Mouse (Mus musculus) midbrain, postnatal 0 days (tissue): ENCODE data around the gene Olfr985. TPM values are rescaled to one million over a fixed set of nuclear protein-coding genes. Genes with fewer than 3 reads are reported as not detected.

Experiments used
- ATAC-seq: fragments of 200-750 bp; cut with Nextera tagmentation; 2 replicates; pipeline ENCODE4 v1.8.0; 2017; ENCODE audit warnings: moderate number of reproducible peaks, mild to moderate bottlenecking, moderate TSS enrichment, moderate library complexity; ENCODE audit not compliant: low FRiP score
- DNase-seq: peaks from one replicate; pipeline ENCODE4 v3.0.0-alpha.2; 2015; ENCODE audit warnings: low spot score
- H3K27ac ChIP-seq: fragments of 300-500 bp; sonication (generic); 2 replicates; pipeline ENCODE4 v1.5.1; 2014; ENCODE audit warnings: low read depth, mild to moderate bottlenecking, low read length, mixed read lengths
- H3K27me3 ChIP-seq: fragments of 300-500 bp; sonication (generic); 2 replicates; pipeline ENCODE4 v1.6.1; 2014; ENCODE audit warnings: low read length, control low read depth, mixed read lengths; ENCODE audit not compliant: insufficient read depth
- H3K36me3 ChIP-seq: fragments of 300-500 bp; sonication (generic); 2 replicates; pipeline ENCODE4 v1.6.1; 2014; ENCODE audit warnings: low read length, control low read depth, mixed read lengths; ENCODE audit not compliant: insufficient read depth
- H3K4me1 ChIP-seq: fragments of 300-500 bp; sonication (generic); 2 replicates; pipeline ENCODE4 v1.6.1; 2014; ENCODE audit warnings: mild to moderate bottlenecking, control low read depth, antibody characterized with exemption, low read length, mixed read lengths; ENCODE audit not compliant: insufficient read depth
- H3K4me2 ChIP-seq: fragments of 300-500 bp; sonication (generic); 2 replicates; pipeline ENCODE4 v1.6.1; 2014; ENCODE audit warnings: low read depth, mild to moderate bottlenecking, low read length, mixed read lengths; ENCODE audit not compliant: poor library complexity, severe bottlenecking
- H3K4me3 ChIP-seq: fragments of 300-500 bp; sonication (generic); 2 replicates; pipeline ENCODE4 v1.5.1; 2014; ENCODE audit warnings: low read depth, mild to moderate bottlenecking, low read length, moderate library complexity
- H3K9ac ChIP-seq: fragments of 300-500 bp; sonication (generic); replicated peaks from 2 replicates; pipeline ENCODE4 v1.6.1; 2014; ENCODE audit warnings: mild to moderate bottlenecking, low read length, moderate library complexity, mixed read lengths; ENCODE audit not compliant: poor library complexity, severe bottlenecking
- H3K9me3 ChIP-seq: fragments of 300-500 bp; sonication (generic); 2 replicates; pipeline ENCODE4 v1.6.1; 2016; ENCODE audit warnings: low read length, control low read depth
- CTCF ChIP-seq: IDR thresholded peaks from 2 replicates; pipeline ENCODE4 v1.5.1; 2016; ENCODE audit warnings: antibody characterized with exemption, mild to moderate bottlenecking
- WGBS: fragments of 180-500 bp; shearing (Covaris S2); extraction: QIAGEN DNeasy Blood & Tissue Kit; methylation state at CpG from one replicate; pipeline ENCODE4 v1.1.7; 2014; 5-methylcytosine and 5-hydroxymethylcytosine counted together
- polyA plus RNA-seq: library from polyadenylated mRNA; unstranded; fragments of >200 nt; fragmentation: Nextera tagmentation; extraction: Ambion mirVana; gene quantifications from 2 replicates; pipeline ENCODE4 v1.2.1, GENCODE M21; 2015
- total RNA-seq: library from RNA; depleted of rRNA; stranded (reverse); fragments of >200 nt; gene quantifications from 2 replicates; pipeline ENCODE4 v1.2.3, GENCODE M21; 2014; rRNA removed

Olfr985 gene
- total RNA-seq: not detected in 2 replicates
- not detected in 2 replicates for polyA plus RNA-seq

- no peak for TF ChIP-seq CTCF
- Histone ChIP-seq H3K4me2 (no peak within 1 kb of the TSS), H3K9ac (no peak within 1 kb of the TSS), H3K27ac (no peak within 1 kb of the TSS), H3K9me3 (no peaks in the 10 kb centered on the region), H3K36me3 (no peaks in the 10 kb centered on the region), H3K27me3 (no peaks in the 10 kb centered on the region), H3K4me3 (no peak within 1 kb of the TSS), H3K4me1 (no peaks in the 10 kb centered on the region)
- 85% methylated on average over 1 of the region's 1 CpGs for WGBS
- ATAC-seq (no peak), DNase-seq (no peak)
Observed at GRCm38 (mm10) chr9:40130084-40130483, at the start of gene Olfr985. Gene Olfr985 (minus strand): TSS chr9:40130184.

- TF ChIP-seq CTCF: no peak
- no peak overlapping the region for H3K4me3 ChIP-seq
- no peak for ATAC-seq
Observed at GRCm38 (mm10) chr9:40177017-40177416, 47.0 kb upstream of the Olfr985 start.

GRCm38 (mm10) chr9:40166446-40166845 is 36.5 kb upstream of the Olfr985 start:
- DNase-seq: peak; percentile 37
- H3K4me1 ChIP-seq: no peaks in the 10 kb centered on the region

More at GRCm38 (mm10) chr9:40177017-40177416, 47.0 kb upstream of the Olfr985 start:
- Histone ChIP-seq H3K27me3 (no peaks in the 10 kb centered on the region), H3K27ac (no peak overlapping the region), H3K9me3 (no peaks in the 10 kb centered on the region), H3K4me1 (no peaks in the 10 kb centered on the region), H3K9ac (no peak overlapping the region), H3K36me3 (no peaks in the 10 kb centered on the region), H3K4me2 (no peak overlapping the region)
- DNase-seq: no peak
- WGBS: 71% methylated on average over 6 of the region's 6 CpGs

GRCm38 (mm10) chr9:40155118-40155644 is 25.2 kb upstream of the Olfr985 start:
- no peak for DNase-seq
- H3K36me3 ChIP-seq: no peaks in the 10 kb centered on the region
- H3K27me3 ChIP-seq: no peaks in the 10 kb centered on the region
- no peak overlapping the region for H3K4me3 ChIP-seq
- ATAC-seq: no peak
- H3K4me2 ChIP-seq: no peak overlapping the region
- WGBS: 71% methylated on average over 4 of the region's 4 CpGs
- TF ChIP-seq CTCF: no peak
- no peak overlapping the region for H3K27ac ChIP-seq
- no peaks in the 10 kb centered on the region for H3K4me1 ChIP-seq
- H3K9me3 ChIP-seq: no peaks in the 10 kb centered on the region
- H3K9ac ChIP-seq: no peak overlapping the region

More at GRCm38 (mm10) chr9:40166446-40166845, 36.5 kb upstream of the Olfr985 start:
- H3K4me3 ChIP-seq: no peak overlapping the region
- 98% methylated on average over 1 of the region's 1 CpGs for WGBS
- no peak overlapping the region for H3K4me2 ChIP-seq
- ATAC-seq: no peak
- no peak for TF ChIP-seq CTCF
- no peaks in the 10 kb centered on the region for H3K36me3 ChIP-seq
- no peak overlapping the region for H3K27ac ChIP-seq
- H3K9ac ChIP-seq: no peak overlapping the region
- H3K9me3 ChIP-seq: no peaks in the 10 kb centered on the region
- H3K27me3 ChIP-seq: no peaks in the 10 kb centered on the region

- Histone ChIP-seq H3K27me3 (no peaks in the 10 kb centered on the region), H3K4me1 (no peaks in the 10 kb centered on the region), H3K4me2 (no peak overlapping the region), H3K36me3 (no peaks in the 10 kb centered on the region), H3K9ac (no peak overlapping the region), H3K9me3 (no peaks in the 10 kb centered on the region), H3K27ac (no peak overlapping the region), H3K4me3 (no peak overlapping the region)
- no peak for ATAC-seq
- 54% methylated on average over 1 of the region's 1 CpGs for WGBS
- DNase-seq: no peak
- no peak for TF ChIP-seq CTCF
Observed at GRCm38 (mm10) chr9:40141544-40141943, 11.6 kb upstream of the Olfr985 start.

GRCm38 (mm10) chr9:40139484-40139883 is 9.5 kb upstream of the Olfr985 start:
- H3K27me3 ChIP-seq: no peaks in the 10 kb centered on the region
- no peak overlapping the region for H3K4me2 ChIP-seq
- no peak for TF ChIP-seq CTCF
- no peak overlapping the region for H3K27ac ChIP-seq
- WGBS: 76% methylated on average over 4 of the region's 4 CpGs
- H3K36me3 ChIP-seq: no peaks in the 10 kb centered on the region
- H3K9ac ChIP-seq: no peak overlapping the region
- no peaks in the 10 kb centered on the region for H3K9me3 ChIP-seq
- ATAC-seq (no peak), DNase-seq (no peak)
- no peaks in the 10 kb centered on the region for H3K4me1 ChIP-seq
- H3K4me3 ChIP-seq: no peak overlapping the region
